Mouse (Mus musculus) stomach, postnatal 0 days (tissue): ENCODE measurements around the gene Cdc42ep5.

Source experiments
- CTCF ChIP-seq: IDR thresholded peaks from 2 replicates; pipeline ENCODE4 v1.5.1; 2016; ENCODE audit warnings: antibody characterized with exemption, low read depth, mild to moderate bottlenecking, moderate library complexity
- EP300 ChIP-seq: optimal IDR thresholded peaks from 2 replicates; pipeline ENCODE3; 2016; ENCODE audit warnings: antibody characterized with exemption

DNA sequence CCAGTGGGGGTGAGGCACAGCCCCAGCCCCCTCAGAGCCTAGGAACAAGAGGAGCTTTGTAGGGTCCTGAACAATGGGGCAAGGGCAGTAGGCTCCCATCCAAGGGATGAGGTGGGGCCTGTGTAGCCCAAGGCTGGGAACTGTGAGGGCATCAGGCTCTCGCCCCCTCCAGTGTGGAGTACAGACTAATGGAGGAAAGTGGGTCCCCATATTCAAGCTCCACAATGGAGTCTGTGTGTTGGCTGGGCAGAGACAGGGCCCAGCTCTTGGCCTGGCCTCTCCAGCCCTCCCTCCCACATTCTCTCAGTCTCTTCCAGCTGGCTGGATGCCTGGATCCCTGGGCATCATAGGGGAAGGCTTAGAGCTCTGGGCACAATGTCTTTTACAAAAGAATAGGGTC, 40.9 kb downstream of the Cdc42ep5 start:
- TF ChIP-seq CTCF: no peak
- TF ChIP-seq EP300: no peak
